Mouse (Mus musculus) heart, embryonic 13.5 days (tissue): ENCODE measurements around the gene Cyp2c54. TPM values are rescaled to one million over a fixed set of nuclear protein-coding genes. Genes with fewer than 3 reads are reported as not detected.
"Not testable (repeated sequence)": the region's sequence is repeated elsewhere in the genome, so short reads cannot be mapped to it uniquely, and the experiment has no call there.

Experiments
- ATAC-seq: fragments of 200-750 bp; cut with Nextera tagmentation; 2 replicates; pipeline ENCODE4 v1.8.0; 2017; ENCODE audit warnings: moderate TSS enrichment; ENCODE audit not compliant: insufficient number of reproducible peaks, low FRiP score, low TSS enrichment; ENCODE audit errors: extremely low read depth
- H3K27ac ChIP-seq: fragments of 300-500 bp; sonication (generic); replicated peaks from 2 replicates; pipeline ENCODE4 v1.5.1; 2015; ENCODE audit warnings: moderate library complexity, mild to moderate bottlenecking, inconsistent platforms
- H3K27me3 ChIP-seq: fragments of 300-500 bp; sonication (generic); replicated peaks from 2 replicates; pipeline ENCODE4 v1.6.1; 2015; ENCODE audit warnings: mild to moderate bottlenecking, inconsistent platforms
- H3K36me3 ChIP-seq: fragments of 300-500 bp; sonication (generic); 2 replicates; pipeline ENCODE4 v1.6.1; 2015; ENCODE audit warnings: mild to moderate bottlenecking, inconsistent platforms
- H3K4me1 ChIP-seq: fragments of 300-500 bp; sonication (generic); 2 replicates; pipeline ENCODE4 v1.6.1; 2015; ENCODE audit warnings: inconsistent platforms
- H3K4me2 ChIP-seq: fragments of 300-500 bp; sonication (generic); 2 replicates; pipeline ENCODE4 v1.6.1; 2015; ENCODE audit warnings: inconsistent platforms, mild to moderate bottlenecking, moderate library complexity
- H3K4me3 ChIP-seq: fragments of 300-500 bp; sonication (generic); 2 replicates; pipeline ENCODE4 v1.5.1; 2015; ENCODE audit warnings: moderate library complexity, mild to moderate bottlenecking, inconsistent platforms
- H3K9ac ChIP-seq: fragments of 300-500 bp; sonication (generic); 2 replicates; pipeline ENCODE4 v1.6.1; 2015; ENCODE audit warnings: inconsistent platforms, mild to moderate bottlenecking, moderate library complexity
- H3K9me3 ChIP-seq: fragments of 300-500 bp; sonication (generic); 2 replicates; pipeline ENCODE4 v1.6.1; 2016; ENCODE audit warnings: inconsistent platforms
- WGBS: fragments of 180-500 bp; shearing (Covaris S2); methylation state at CpG from one replicate; pipeline ENCODE4 v1.1.7; 2015; ENCODE audit warnings: mixed read lengths; 5-methylcytosine and 5-hydroxymethylcytosine counted together
- polyA plus RNA-seq: library from polyadenylated mRNA; unstranded; fragments of >200 nt; fragmentation: Nextera tagmentation; extraction: Ambion mirVana; gene quantifications from 2 replicates; pipeline ENCODE4 v1.2.1, GENCODE M21; 2015

The Cyp2c54 gene
- polyA plus RNA-seq, result not detected in 2 replicates

GRCm38 (mm10) chr19:40073701-40074100 is at the start of gene Cyp2c54:
Gene Cyp2c54 (minus strand): TSS chr19:40073827.
- no peak for ATAC-seq
- Histone ChIP-seq H3K27me3 (no peaks in the 10 kb centered on the region), H3K36me3 (no peaks in the 10 kb centered on the region)

GRCm38 (mm10) chr19:40119624-40120023 is 46.0 kb upstream of the Cyp2c54 start:
- H3K27me3 ChIP-seq, H3K4me2 ChIP-seq, H3K27ac ChIP-seq, H3K9me3 ChIP-seq, H3K36me3 ChIP-seq, H3K4me1 ChIP-seq, H3K4me3 ChIP-seq, H3K9ac ChIP-seq, ATAC-seq: not testable (repeated sequence)
- WGBS, result 73% methylated on average over 13 of the region's 13 CpGs

More at GRCm38 (mm10) chr19:40073701-40074100, at the start of gene Cyp2c54:
- H3K9ac ChIP-seq, result no peak within 1 kb of the TSS
- no peaks in the 10 kb centered on the region for H3K9me3 ChIP-seq
- H3K4me1 ChIP-seq, result no peaks in the 10 kb centered on the region
- H3K4me2 ChIP-seq, result no peak within 1 kb of the TSS
- no peak within 1 kb of the TSS for H3K27ac ChIP-seq
- no peak within 1 kb of the TSS for H3K4me3 ChIP-seq

- Histone ChIP-seq H3K27me3 (no peaks in the 10 kb centered on the region), H3K36me3 (no peaks in the 10 kb centered on the region), H3K4me1 (no peaks in the 10 kb centered on the region), H3K9ac (no peak overlapping the region), H3K27ac (no peak overlapping the region), H3K4me2 (no peak overlapping the region), H3K4me3 (no peak overlapping the region), H3K9me3 (no peaks in the 10 kb centered on the region)
- no peak for ATAC-seq
- WGBS, result 63% methylated on average over 3 of the region's 3 CpGs
Measured at GRCm38 (mm10) chr19:40091111-40091510, 17.5 kb upstream of the Cyp2c54 start.

- not testable (repeated sequence) for H3K36me3 ChIP-seq
- WGBS, result 91% methylated on average over 1 of the region's 1 CpGs
Measured at GRCm38 (mm10) chr19:40089421-40089820, 15.8 kb upstream of the Cyp2c54 start, which contains the start of gene Cyp2c50. Gene Cyp2c50 (plus strand): TSS chr19:40089688.

GRCm38 (mm10) chr19:40088381-40088780 is 14.8 kb upstream of the Cyp2c54 start:
- Histone ChIP-seq H3K4me2 (no peak overlapping the region), H3K9me3 (no peaks in the 10 kb centered on the region), H3K36me3 (no peaks in the 10 kb centered on the region), H3K4me3 (no peak overlapping the region), H3K27ac (no peak overlapping the region), H3K4me1 (no peaks in the 10 kb centered on the region), H3K9ac (no peak overlapping the region), H3K27me3 (no peaks in the 10 kb centered on the region)
- 79% methylated on average over 1 of the region's 1 CpGs for WGBS
- no peak for ATAC-seq

More at GRCm38 (mm10) chr19:40089421-40089820, 15.8 kb upstream of the Cyp2c54 start, which contains the start of gene Cyp2c50:
- H3K9ac ChIP-seq, H3K4me3 ChIP-seq, H3K27ac ChIP-seq, H3K4me1 ChIP-seq, H3K4me2 ChIP-seq, ATAC-seq, H3K27me3 ChIP-seq, H3K9me3 ChIP-seq: not testable (repeated sequence)

GRCm38 (mm10) chr19:39992140-39992539 is 81.5 kb downstream of the Cyp2c54 start, which contains the start of gene Cyp2c37:
Gene Cyp2c37 (plus strand): TSS chr19:39992424.
- H3K9me3 ChIP-seq, H3K36me3 ChIP-seq, H3K4me2 ChIP-seq, H3K4me3 ChIP-seq, H3K27me3 ChIP-seq, H3K4me1 ChIP-seq, H3K27ac ChIP-seq, ATAC-seq, H3K9ac ChIP-seq: not testable (repeated sequence)
- WGBS, result 88% methylated on average over 1 of the region's 1 CpGs

- H3K4me3 ChIP-seq, result no peak overlapping the region
- no peak overlapping the region for H3K9ac ChIP-seq
- no peaks in the 10 kb centered on the region for H3K27me3 ChIP-seq
- ATAC-seq, result no peak
- no peaks in the 10 kb centered on the region for H3K4me1 ChIP-seq
- WGBS, result 59% methylated on average over 2 of the region's 2 CpGs
- no peak overlapping the region for H3K27ac ChIP-seq
- H3K36me3 ChIP-seq, result no peaks in the 10 kb centered on the region
- H3K4me2 ChIP-seq, result no peak overlapping the region
- no peaks in the 10 kb centered on the region for H3K9me3 ChIP-seq
Measured at GRCm38 (mm10) chr19:39989471-39989870, 84.2 kb downstream of the Cyp2c54 start.

Other genes with a start within 250 kb of the Cyp2c54 start
- not detected in 2 replicates for gene Cyp2c69, start 187.0 kb downstream of the Cyp2c54 start, polyA plus RNA-seq
- gene Cyp2c37, start 81.4 kb downstream of the Cyp2c54 start, polyA plus RNA-seq, result not detected in 2 replicates
- gene Cyp2c50, start 15.9 kb upstream of the Cyp2c54 start, polyA plus RNA-seq, result not detected in 2 replicates
- gene Cyp2c70, start 113.5 kb upstream of the Cyp2c54 start, polyA plus RNA-seq, result 0.19 TPM in 1 of 2 replicates, not detected in the other
- 247 and 281 TPM in 2 replicates for gene Pdlim1, start 198.0 kb upstream of the Cyp2c54 start, polyA plus RNA-seq